Mouse (Mus musculus) limb, embryonic 12.5 days (tissue): Measurements from ENCODE around the gene Zfp473. TPM values are rescaled to one million over a fixed set of nuclear protein-coding genes. Genes with fewer than 3 reads are reported as not detected.
"Not testable (repeated sequence)": the region's sequence is repeated elsewhere in the genome, so short reads cannot be mapped to it uniquely, and the experiment has no call there.

Source experiments
- ATAC-seq: fragments of 200-750 bp; cut with Nextera tagmentation; 2 replicates; pipeline ENCODE4 v1.8.0; 2017; ENCODE audit warnings: low read depth, moderate TSS enrichment; ENCODE audit not compliant: insufficient number of reproducible peaks, insufficient read depth, low FRiP score, low TSS enrichment
- H3K27ac ChIP-seq: fragments of 300-500 bp; sonication (generic); 2 replicates; pipeline ENCODE4 v1.5.1; 2016; ENCODE audit warnings: mild to moderate bottlenecking, moderate library complexity
- H3K27me3 ChIP-seq: fragments of 300-500 bp; sonication (generic); 2 replicates; pipeline ENCODE4 v1.6.1; 2016; ENCODE audit warnings: mild to moderate bottlenecking, moderate library complexity
- H3K36me3 ChIP-seq: fragments of 300-500 bp; sonication (generic); 2 replicates; pipeline ENCODE4 v1.6.1; 2016; ENCODE audit warnings: mild to moderate bottlenecking, moderate library complexity
- H3K4me1 ChIP-seq: fragments of 300-500 bp; sonication (generic); replicated peaks from 2 replicates; pipeline ENCODE4 v1.6.1; 2016
- H3K4me2 ChIP-seq: fragments of 300-500 bp; sonication (generic); 2 replicates; pipeline ENCODE4 v1.6.1; 2016; ENCODE audit warnings: mild to moderate bottlenecking, moderate library complexity
- H3K4me3 ChIP-seq: fragments of 300-500 bp; sonication (generic); replicated peaks from 2 replicates; pipeline ENCODE4 v1.5.1; 2016; ENCODE audit warnings: mild to moderate bottlenecking
- H3K9ac ChIP-seq: fragments of 300-500 bp; sonication (generic); replicated peaks from 2 replicates; pipeline ENCODE4 v1.6.1; 2016; ENCODE audit warnings: mild to moderate bottlenecking, moderate library complexity
- H3K9me3 ChIP-seq: fragments of 300-500 bp; sonication (generic); 2 replicates; pipeline ENCODE4 v1.6.1; 2016; ENCODE audit warnings: mild to moderate bottlenecking, moderate library complexity
- WGBS: fragments of 180-500 bp; shearing (Covaris S2); methylation state at CpG from one replicate; pipeline ENCODE4 v1.1.7; 2016; 5-methylcytosine and 5-hydroxymethylcytosine counted together
- polyA plus RNA-seq: library from polyadenylated mRNA; unstranded; fragments of >200 nt; fragmentation: Nextera tagmentation; extraction: Ambion mirVana; gene quantifications from 2 replicates; pipeline ENCODE4 v1.2.1, GENCODE M21; 2016

The Zfp473 gene
- polyA plus RNA-seq, 1 experiment from 2014 or later = 2.6 TPM

DNA sequence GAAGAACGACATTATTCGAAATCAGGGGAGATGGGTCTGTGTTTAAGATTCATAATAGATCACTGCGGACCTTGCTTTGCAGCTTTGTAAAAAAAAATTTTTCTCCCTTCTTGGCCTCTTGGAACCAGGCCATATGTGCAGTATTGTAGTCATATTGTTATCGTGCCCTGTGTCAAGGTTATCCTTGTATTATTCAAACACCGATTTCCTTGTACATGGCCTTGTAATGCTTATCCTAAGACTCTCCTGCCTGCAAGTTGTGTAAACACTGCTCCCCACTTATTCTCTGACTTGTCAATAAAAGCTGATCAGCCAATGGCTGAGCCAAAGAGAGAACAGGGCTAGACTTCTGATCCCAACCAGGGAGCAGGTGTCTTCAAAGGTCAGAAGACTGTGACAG is 28.8 kb downstream of the Zfp473 start:
- ATAC-seq = no peak
- 84% methylated on average over 5 of the region's 5 CpGs for WGBS
- Histone ChIP-seq H3K36me3 (no peaks in the 10 kb centered on the region), H3K4me1 (no peaks in the 10 kb centered on the region), H3K9ac (no peak overlapping the region), H3K27me3 (peaks cover 3% of the 10 kb centered on the region; the same call in 1 of the 2 replicates), H3K27ac (no peak overlapping the region), H3K9me3 (no peaks in the 10 kb centered on the region), H3K4me2 (no peak overlapping the region), H3K4me3 (no peak overlapping the region)

GRCm38 (mm10) chr7:44709881-44710280 is 41.0 kb downstream of the Zfp473 start:
- H3K4me2 ChIP-seq = no peak overlapping the region
- H3K4me3 ChIP-seq = no peak overlapping the region
- H3K27me3 ChIP-seq = no peaks in the 10 kb centered on the region
- H3K27ac ChIP-seq = no peak overlapping the region
- peaks cover 4% of the 10 kb centered on the region; the same call in 1 of the 2 replicates for H3K9me3 ChIP-seq
- H3K9ac ChIP-seq = no peak overlapping the region
- WGBS = 88% methylated on average over 5 of the region's 5 CpGs
- no peaks in the 10 kb centered on the region for H3K4me1 ChIP-seq
- ATAC-seq = no peak
- no peaks in the 10 kb centered on the region for H3K36me3 ChIP-seq

DNA sequence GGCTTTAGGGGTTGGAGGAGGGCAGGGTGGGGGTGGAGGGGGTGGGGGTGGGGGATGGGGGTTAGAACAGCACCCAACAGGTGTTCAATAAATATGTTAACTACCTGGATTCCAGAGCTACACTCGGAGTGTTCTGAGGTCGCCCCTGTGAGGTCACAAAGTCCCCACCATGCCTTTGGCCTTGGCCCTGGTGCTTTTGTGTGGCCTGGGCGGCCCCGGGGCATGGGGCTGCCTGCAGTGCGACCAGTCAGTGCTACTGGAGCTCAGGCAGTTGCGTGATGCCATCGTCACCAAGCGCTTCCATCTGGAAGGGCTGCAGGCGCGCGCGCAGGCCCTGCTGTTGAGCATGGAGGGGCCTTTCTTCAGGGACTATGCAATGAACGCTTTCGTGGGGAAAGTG is 42.3 kb downstream of the Zfp473 start, which contains the start of gene Izumo2:
Izumo2 (plus strand) TSS at position 169 of the 400 bp plus-strand sequence.
- H3K4me3 ChIP-seq = no peak within 1 kb of the TSS
- H3K27me3 ChIP-seq = no peaks in the 10 kb centered on the region
- H3K9me3 ChIP-seq = peaks cover 9% of the 10 kb centered on the region; the same call in 1 of the 2 replicates
- ATAC-seq = no peak
- no peaks in the 10 kb centered on the region for H3K36me3 ChIP-seq
- 78% methylated on average over 14 of the region's 14 CpGs for WGBS
- H3K9ac ChIP-seq = no peak within 1 kb of the TSS
- H3K4me2 ChIP-seq = no peak within 1 kb of the TSS
- no peaks in the 10 kb centered on the region for H3K4me1 ChIP-seq
- no peak within 1 kb of the TSS for H3K27ac ChIP-seq

GRCm38 (mm10) chr7:44708093-44708492 is 42.8 kb downstream of the Zfp473 start:
- not testable (repeated sequence) for H3K36me3 ChIP-seq, H3K27me3 ChIP-seq, H3K9me3 ChIP-seq, H3K4me2 ChIP-seq, ATAC-seq, H3K4me3 ChIP-seq, H3K4me1 ChIP-seq, H3K9ac ChIP-seq, H3K27ac ChIP-seq
- WGBS = 90% methylated on average over 6 of the region's 6 CpGs

GRCm38 (mm10) chr7:44707169-44707675 is 43.6 kb downstream of the Zfp473 start:
- H3K4me2 ChIP-seq = no peak overlapping the region
- WGBS = 87% methylated on average over 5 of the region's 5 CpGs
- H3K4me1 ChIP-seq = no peaks in the 10 kb centered on the region
- no peak for ATAC-seq
- H3K36me3 ChIP-seq = no peaks in the 10 kb centered on the region
- no peaks in the 10 kb centered on the region for H3K27me3 ChIP-seq
- no peak overlapping the region for H3K27ac ChIP-seq
- H3K9ac ChIP-seq = no peak overlapping the region
- no peak overlapping the region for H3K4me3 ChIP-seq
- H3K9me3 ChIP-seq = peaks cover 9% of the 10 kb centered on the region; the same call in 1 of the 2 replicates

GRCm38 (mm10) chr7:44706322-44706721 is 44.5 kb downstream of the Zfp473 start:
- H3K4me3 ChIP-seq = no peak overlapping the region
- H3K9me3 ChIP-seq = peaks cover 9% of the 10 kb centered on the region; the same call in 1 of the 2 replicates
- H3K4me2 ChIP-seq = no peak overlapping the region
- no peaks in the 10 kb centered on the region for H3K4me1 ChIP-seq
- no peak for ATAC-seq
- H3K27me3 ChIP-seq = no peaks in the 10 kb centered on the region
- H3K27ac ChIP-seq = no peak overlapping the region
- H3K36me3 ChIP-seq = no peaks in the 10 kb centered on the region
- H3K9ac ChIP-seq = no peak overlapping the region

GRCm38 (mm10) chr7:44705086-44705485 is 45.8 kb downstream of the Zfp473 start:
- Histone ChIP-seq H3K9ac (no peak overlapping the region), H3K4me1 (no peaks in the 10 kb centered on the region), H3K4me2 (no peak overlapping the region), H3K4me3 (no peak overlapping the region), H3K36me3 (no peaks in the 10 kb centered on the region), H3K27ac (no peak overlapping the region), H3K27me3 (no peaks in the 10 kb centered on the region), H3K9me3 (peaks cover 9% of the 10 kb centered on the region; the same call in 1 of the 2 replicates)
- ATAC-seq = no peak
- 79% methylated on average over 4 of the region's 4 CpGs for WGBS

DNA sequence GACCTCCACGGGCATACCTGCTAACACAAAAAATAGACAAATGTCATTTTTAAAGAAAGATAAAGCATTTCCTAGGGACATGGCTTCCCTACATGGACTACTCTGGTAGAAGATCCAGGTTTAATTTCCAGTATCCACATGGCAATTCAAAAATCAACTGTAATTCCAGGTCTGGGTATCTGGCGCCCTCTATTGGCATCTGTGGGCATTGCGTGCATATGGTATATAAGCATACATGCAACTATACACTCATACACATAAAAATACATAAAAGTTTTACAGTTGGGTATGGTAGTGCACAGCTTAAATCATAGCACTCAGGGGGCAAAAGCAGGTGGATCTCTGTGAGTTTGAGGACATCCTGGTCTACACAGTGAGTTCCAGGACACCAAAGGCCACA is 46.5 kb downstream of the Zfp473 start:
- ATAC-seq = no peak
- no peak overlapping the region for H3K4me2 ChIP-seq
- 57% methylated on average over 3 of the region's 3 CpGs for WGBS
- H3K4me1 ChIP-seq = no peaks in the 10 kb centered on the region
- no peak overlapping the region for H3K4me3 ChIP-seq
- no peaks in the 10 kb centered on the region for H3K36me3 ChIP-seq
- H3K27me3 ChIP-seq = no peaks in the 10 kb centered on the region
- no peak overlapping the region for H3K27ac ChIP-seq
- peaks cover 9% of the 10 kb centered on the region; the same call in 1 of the 2 replicates for H3K9me3 ChIP-seq
- no peak overlapping the region for H3K9ac ChIP-seq

DNA sequence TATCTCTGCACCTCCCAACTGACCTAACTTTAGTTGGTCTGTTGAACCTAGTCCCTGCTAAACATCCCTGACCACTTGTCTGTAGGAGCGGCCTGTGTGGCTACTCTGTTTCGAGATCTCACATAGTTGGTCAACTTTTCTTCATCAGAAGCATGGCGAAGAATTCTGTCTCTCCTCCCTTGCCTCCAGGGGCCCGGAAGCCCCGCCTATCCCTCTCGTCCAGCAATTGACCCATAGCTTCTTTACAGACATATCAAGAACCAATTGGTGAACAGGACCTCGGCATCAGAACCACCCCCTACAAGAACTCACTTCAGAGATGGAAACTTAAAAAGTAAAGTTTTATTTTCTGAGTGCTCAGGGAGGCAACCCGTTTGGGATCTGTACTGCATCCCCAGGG is 47.9 kb downstream of the Zfp473 start:
- Histone ChIP-seq H3K9ac (no peak overlapping the region), H3K4me3 (no peak overlapping the region), H3K27ac (no peak overlapping the region), H3K36me3 (no peaks in the 10 kb centered on the region), H3K27me3 (peaks cover 5% of the 10 kb centered on the region), H3K9me3 (peaks cover 9% of the 10 kb centered on the region; the same call in 1 of the 2 replicates), H3K4me2 (no peak overlapping the region), H3K4me1 (no peaks in the 10 kb centered on the region)
- no peak for ATAC-seq
- WGBS = 78% methylated on average over 8 of the region's 8 CpGs

DNA sequence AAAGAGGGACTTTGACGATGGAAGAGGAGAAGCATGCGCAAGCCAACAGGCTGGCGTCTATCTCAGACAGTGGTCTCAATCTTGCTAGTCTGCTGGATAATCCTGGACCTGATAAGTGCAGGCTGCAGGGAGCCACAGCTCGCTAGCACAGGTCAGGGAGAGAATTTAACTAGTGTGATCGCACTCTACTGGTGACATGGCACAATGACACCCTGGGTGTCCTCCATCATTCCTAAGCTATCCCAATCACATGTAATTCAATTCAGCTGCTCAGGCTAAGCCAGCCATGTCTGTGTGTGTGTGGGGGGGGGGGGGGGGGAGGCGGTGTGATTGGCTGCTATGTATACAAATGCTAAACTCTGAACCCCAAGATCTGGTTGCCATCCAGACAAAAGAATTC is 48.9 kb downstream of the Zfp473 start:
- Histone ChIP-seq H3K27me3 (peaks cover 16% of the 10 kb centered on the region), H3K27ac (no peak overlapping the region), H3K9me3 (peaks cover 6% of the 10 kb centered on the region; the same call in 1 of the 2 replicates), H3K36me3 (no peaks in the 10 kb centered on the region), H3K4me3 (no peak overlapping the region), H3K4me1 (peaks cover 9% of the 10 kb centered on the region; the same call in 1 of the 2 replicates), H3K9ac (no peak overlapping the region), H3K4me2 (no peak overlapping the region)
- ATAC-seq = no peak
- 9% methylated on average over 6 of the region's 6 CpGs for WGBS

GRCm38 (mm10) chr7:44697980-44698379 is 52.9 kb downstream of the Zfp473 start:
- no peaks in the 10 kb centered on the region for H3K36me3 ChIP-seq
- no peak for ATAC-seq
- 63% methylated on average over 7 of the region's 7 CpGs for WGBS
- peaks cover 19% of the 10 kb centered on the region for H3K27me3 ChIP-seq
- H3K27ac ChIP-seq = no peak overlapping the region
- no peaks in the 10 kb centered on the region for H3K9me3 ChIP-seq
- no peak overlapping the region for H3K9ac ChIP-seq
- no peak overlapping the region for H3K4me2 ChIP-seq
- peaks cover 12% of the 10 kb centered on the region; the same call in 1 of the 2 replicates for H3K4me1 ChIP-seq
- H3K4me3 ChIP-seq = no peak overlapping the region

DNA sequence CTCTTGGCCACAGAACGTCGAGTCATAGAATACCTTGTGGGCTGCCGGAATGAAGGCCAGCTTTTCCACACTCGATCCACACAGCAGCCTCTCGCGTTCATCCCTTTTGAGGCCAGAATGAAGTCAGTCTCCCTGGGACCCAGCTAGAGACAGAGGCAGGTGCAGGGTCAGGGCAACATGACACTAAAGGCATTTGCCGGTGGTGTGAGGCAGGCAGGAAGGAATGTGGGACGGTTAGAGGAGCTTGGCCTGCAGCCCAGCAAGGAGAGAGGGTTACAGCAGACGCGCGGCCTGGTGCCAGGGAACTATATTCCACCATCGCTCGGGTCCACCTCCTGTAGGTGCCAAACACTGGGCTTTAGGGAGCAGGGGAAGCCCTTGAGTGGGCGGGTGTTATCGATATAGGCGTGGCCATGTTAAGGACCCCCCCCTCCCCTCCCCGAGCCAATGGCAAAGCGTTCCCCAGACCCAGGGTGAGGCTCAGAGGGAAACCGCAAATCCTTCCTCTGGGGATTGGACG is 53.6 kb downstream of the Zfp473 start:
- Histone ChIP-seq H3K27ac (no peak overlapping the region; the same call in 1 of the 2 replicates), H3K36me3 (no peaks in the 10 kb centered on the region), H3K9me3 (no peaks in the 10 kb centered on the region), H3K4me3 (no peak overlapping the region), H3K4me1 (peaks cover 12% of the 10 kb centered on the region; the same call in 1 of the 2 replicates), H3K9ac (no peak overlapping the region), H3K4me2 (peak overlapping the region; percentile 15; the same call in 1 of the 2 replicates), H3K27me3 (peaks cover 19% of the 10 kb centered on the region)
- 0 out of 2 replicates have a peak, but pooled peaks have one; percentile 31 for ATAC-seq
- 9% methylated on average over 20 of the region's 20 CpGs for WGBS
